Mouse (Mus musculus) E14TG2a.4 (cell line): Measurements from ENCODE around the gene Zgpat.

ENCODE experiments used
- CTCF ChIP-seq: conservative IDR thresholded peaks from 2 replicates; pipeline ENCODE4 v1.5.1; 2014; ENCODE audit warnings: low read length
- NANOG ChIP-seq: IDR thresholded peaks from 2 replicates; pipeline ENCODE4 v1.6.1; 2014; ENCODE audit warnings: borderline replicate concordance, low read length, mixed read lengths
- POU5F1 ChIP-seq: IDR thresholded peaks from 2 replicates; pipeline ENCODE4 v1.6.1; 2014; ENCODE audit warnings: low read length, borderline replicate concordance

- no peak for TF ChIP-seq CTCF
- TF ChIP-seq NANOG: no peak
- TF ChIP-seq POU5F1: no peak
Observed at GRCm38 (mm10) chr2:181401497-181401896, 36.8 kb downstream of the Zgpat start.
